In the genomic region with DNA sequence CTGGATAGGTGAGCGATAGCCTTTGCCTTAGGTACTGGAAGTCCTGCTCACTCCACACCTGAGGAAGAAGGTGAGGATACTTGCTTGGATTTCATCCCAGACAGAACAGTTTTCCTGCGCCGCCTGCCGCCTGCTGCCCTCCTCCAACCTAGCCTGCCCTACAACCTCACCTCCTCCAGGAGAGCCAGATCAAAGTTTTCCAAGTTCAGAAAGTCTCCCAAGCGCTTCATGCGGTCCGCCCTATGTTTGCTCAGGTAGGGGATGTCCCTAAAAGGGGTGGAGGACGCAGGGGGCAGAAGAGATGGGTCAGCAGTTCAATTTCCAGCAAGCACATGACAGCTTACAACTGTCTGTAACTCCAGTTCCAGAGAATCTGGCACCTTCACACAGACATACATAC, we compare ENCODE assay signal across 8 mouse cellular contexts. TPM values are rescaled to one million over a fixed set of nuclear protein-coding genes. Genes with fewer than 3 reads are reported as not detected.
DNase-seq lines count a peak whose midpoint lies in the region; ATAC-seq and TF ChIP-seq lines count a peak whose summit lies in the region.

No protein-coding gene starts in this region.

- DNase-seq in thymus, adult 2 months: no peak
- no peak for DNase-seq in thymus, adult 18-20 months
- DNase-seq in stomach, postnatal 0 days (ENCODE audit: low spot score): peak; percentile 44
- DNase-seq in cerebellum, adult 11-12 months: no peak
- DNase-seq in ovary, adult 18-20 months (ENCODE audit: low spot score): no peak

- peaks cover 24% of the 10 kb centered on the region for H3K4me1 ChIP-seq in thymus, adult 2 months (replicated peaks; ENCODE audit: control insufficient read depth, insufficient read depth, low read length)
- peaks cover 19% of the 10 kb centered on the region for H3K4me1 ChIP-seq in hindbrain, embryonic 15.5 days (replicated peaks)
- peaks cover 24% of the 10 kb centered on the region for H3K4me1 ChIP-seq in liver, embryonic 12.5 days
- H3K4me1 ChIP-seq in stomach, postnatal 0 days (replicated peaks; ENCODE audit: control insufficient read depth, insufficient read depth): peaks cover 13% of the 10 kb centered on the region; the same call in 1 of the 2 replicates

- no peak for ATAC-seq in hindbrain, embryonic 15.5 days (ENCODE audit: low FRiP score, low read depth)
- ATAC-seq in liver, embryonic 12.5 days: no peak
- no peak for ATAC-seq in stomach, postnatal 0 days (ENCODE audit: low FRiP score, low TSS enrichment)
- no peak for ATAC-seq in activated CD4-positive, CD25-positive, alpha-beta regulatory T cell, adult 4 months

- peaks cover 36% of the 10 kb centered on the region for H3K36me3 ChIP-seq in thymus, adult 2 months (ENCODE audit: control insufficient read depth, insufficient read depth, low read length)
- H3K36me3 ChIP-seq in hindbrain, embryonic 15.5 days: no peaks in the 10 kb centered on the region; the same call in 1 of the 2 replicates
- H3K36me3 ChIP-seq in liver, embryonic 12.5 days: peaks cover 33% of the 10 kb centered on the region
- peaks cover 17% of the 10 kb centered on the region for H3K36me3 ChIP-seq in stomach, postnatal 0 days (ENCODE audit: control insufficient read depth, insufficient read depth, low read length)

- TF ChIP-seq POLR2A in thymus, adult 2 months (IDR thresholded peaks at IDR 0.05; ENCODE audit: control insufficient read depth, extremely low read depth, insufficient read depth, low read length, poor library complexity): no peak

- no peak for TF ChIP-seq CTCF in thymus, adult 2 months (IDR thresholded peaks at IDR 0.05; ENCODE audit: borderline replicate concordance, control insufficient read depth, extremely low read depth, insufficient read depth, low read length, poor library complexity)
- TF ChIP-seq CTCF in stomach, postnatal 0 days (IDR thresholded peaks at IDR 0.05; ENCODE audit: low read depth): peak; percentile 51

- peak overlapping the region; percentile 72 for H3K9ac ChIP-seq in hindbrain, embryonic 15.5 days
- peak overlapping the region; percentile 74; the same call in 1 of the 2 replicates for H3K9ac ChIP-seq in liver, embryonic 12.5 days
- H3K9ac ChIP-seq in stomach, postnatal 0 days (ENCODE audit: low read length): peak overlapping the region; percentile 83

- H3K27me3 ChIP-seq in thymus, adult 2 months (ENCODE audit: control insufficient read depth, insufficient read depth, low read length): no peaks in the 10 kb centered on the region
- no peaks in the 10 kb centered on the region for H3K27me3 ChIP-seq in hindbrain, embryonic 15.5 days
- 0 out of 2 replicates have a peak, but pooled peaks cover 8% of the 10 kb centered on the region for H3K27me3 ChIP-seq in liver, embryonic 12.5 days (replicated peaks)
- no peaks in the 10 kb centered on the region for H3K27me3 ChIP-seq in stomach, postnatal 0 days (ENCODE audit: control insufficient read depth, insufficient read depth, low read length)

- WGBS in thymus, adult 2 months: 70% methylated on average over 8 of the region's 8 CpGs
- 33% methylated on average over 8 of the region's 8 CpGs for WGBS in hindbrain, embryonic 15.5 days
- 63% methylated on average over 8 of the region's 8 CpGs for WGBS in liver, embryonic 12.5 days (ENCODE audit: insufficient replicate concordance)
- 11% methylated on average over 8 of the region's 8 CpGs for WGBS in stomach, postnatal 0 days

- H3K4me3 ChIP-seq in thymus, adult 2 months (ENCODE audit: control insufficient read depth, insufficient read depth, low read length): peak overlapping the region; percentile 84
- H3K4me3 ChIP-seq in hindbrain, embryonic 15.5 days: peak overlapping the region; percentile 72
- peak overlapping the region; percentile 74 for H3K4me3 ChIP-seq in liver, embryonic 12.5 days
- H3K4me3 ChIP-seq in stomach, postnatal 0 days (ENCODE audit: low read depth, low read length): peak overlapping the region; percentile 71

- H3K27ac ChIP-seq in thymus, adult 2 months (ENCODE audit: control insufficient read depth, insufficient read depth, low read length): no peak overlapping the region; the same call in 1 of the 2 replicates
- no peak overlapping the region for H3K27ac ChIP-seq in hindbrain, embryonic 15.5 days (replicated peaks)
- H3K27ac ChIP-seq in liver, embryonic 12.5 days: no peak overlapping the region
- H3K27ac ChIP-seq in stomach, postnatal 0 days (replicated peaks): peak overlapping the region; percentile 91

- H3K4me2 ChIP-seq in hindbrain, embryonic 15.5 days: peak overlapping the region; percentile 95
- H3K4me2 ChIP-seq in liver, embryonic 12.5 days: peak overlapping the region; percentile 100
- H3K4me2 ChIP-seq in stomach, postnatal 0 days (replicated peaks; ENCODE audit: low read depth): peak overlapping the region; percentile 100

- H3K9me3 ChIP-seq in hindbrain, embryonic 15.5 days: no peaks in the 10 kb centered on the region
- H3K9me3 ChIP-seq in liver, embryonic 12.5 days (replicated peaks): no peaks in the 10 kb centered on the region
- no peaks in the 10 kb centered on the region for H3K9me3 ChIP-seq in stomach, postnatal 0 days (ENCODE audit: control insufficient read depth, low read length)

- no peak for TF ChIP-seq EP300 in stomach, postnatal 0 days (optimal IDR thresholded peaks at IDR 0.05)

RNA-seq across cellular contexts. Expression of a gene that starts 0.9 kb away (rescaled TPM):
- polyA plus RNA-seq in thymus, adult 2 months (2012; rRNA removed): 134 and 141 TPM in 2 replicates
- polyA plus RNA-seq in hindbrain, embryonic 15.5 days (2015; fragmentation: Nextera tagmentation; extraction: Ambion mirVana): 45.6 and 48.3 TPM in 2 replicates
- polyA plus RNA-seq in liver, embryonic 12.5 days (2016; fragmentation: Nextera tagmentation; extraction: Ambion mirVana): 12.2 and 13.4 TPM in 2 replicates
- polyA plus RNA-seq in stomach, postnatal 0 days (2015; fragmentation: Nextera tagmentation; extraction: Ambion mirVana): 51.5 and 52.9 TPM in 2 replicates
- polyA plus RNA-seq in activated CD4-positive, CD25-positive, alpha-beta regulatory T cell, adult 4 months (2017; shearing (Covaris generic)): 10 to 100 TPM; 23.2 to 25.9 TPM

RNA-seq across cellular contexts. Expression of a gene that starts 0.9 kb away (rescaled TPM):
- polyA plus RNA-seq in thymus, adult 2 months (2012; rRNA removed): 0.15 and 0.20 TPM in 2 replicates
- 3.7 and 4.5 TPM in 2 replicates for polyA plus RNA-seq in hindbrain, embryonic 15.5 days (2015; fragmentation: Nextera tagmentation; extraction: Ambion mirVana)
- polyA plus RNA-seq in liver, embryonic 12.5 days (2016; fragmentation: Nextera tagmentation; extraction: Ambion mirVana): 0.12 TPM in 1 of 2 replicates, not detected in the other
- 2.4 and 2.5 TPM in 2 replicates for polyA plus RNA-seq in stomach, postnatal 0 days (2015; fragmentation: Nextera tagmentation; extraction: Ambion mirVana)
- polyA plus RNA-seq in activated CD4-positive, CD25-positive, alpha-beta regulatory T cell, adult 4 months (2017; shearing (Covaris generic)): under 1 TPM in 1 of 2 experiments, not detected in 1; 0.89 TPM

RNA-seq across cellular contexts. Expression of a gene that starts 13.2 kb away (rescaled TPM):
- 232 and 249 TPM in 2 replicates for polyA plus RNA-seq in thymus, adult 2 months (2012; rRNA removed)
- 24.6 and 29.1 TPM in 2 replicates for polyA plus RNA-seq in hindbrain, embryonic 15.5 days (2015; fragmentation: Nextera tagmentation; extraction: Ambion mirVana)
- 10.6 TPM in 2 replicates for polyA plus RNA-seq in liver, embryonic 12.5 days (2016; fragmentation: Nextera tagmentation; extraction: Ambion mirVana)
- 23.0 and 25.9 TPM in 2 replicates for polyA plus RNA-seq in stomach, postnatal 0 days (2015; fragmentation: Nextera tagmentation; extraction: Ambion mirVana)
- 10 to 100 TPM; 67.8 to 99.6 TPM for polyA plus RNA-seq in activated CD4-positive, CD25-positive, alpha-beta regulatory T cell, adult 4 months (2017; shearing (Covaris generic))

RNA-seq across cellular contexts. Expression of a gene that starts 29.9 kb away (rescaled TPM):
- polyA plus RNA-seq in thymus, adult 2 months (2012; rRNA removed): 223 and 238 TPM in 2 replicates
- 53.4 and 55.4 TPM in 2 replicates for polyA plus RNA-seq in hindbrain, embryonic 15.5 days (2015; fragmentation: Nextera tagmentation; extraction: Ambion mirVana)
- 83.6 TPM in 2 replicates for polyA plus RNA-seq in liver, embryonic 12.5 days (2016; fragmentation: Nextera tagmentation; extraction: Ambion mirVana)
- 112 and 116 TPM in 2 replicates for polyA plus RNA-seq in stomach, postnatal 0 days (2015; fragmentation: Nextera tagmentation; extraction: Ambion mirVana)
- polyA plus RNA-seq in activated CD4-positive, CD25-positive, alpha-beta regulatory T cell, adult 4 months (2017; shearing (Covaris generic)): 100 to 1,000 TPM; 202 to 222 TPM

RNA-seq across cellular contexts. Expression of a gene that starts 39.1 kb away (rescaled TPM):
- polyA plus RNA-seq in thymus, adult 2 months (2012; rRNA removed): 31.4 and 31.6 TPM in 2 replicates
- polyA plus RNA-seq in hindbrain, embryonic 15.5 days (2015; fragmentation: Nextera tagmentation; extraction: Ambion mirVana): 18.3 and 19.5 TPM in 2 replicates
- polyA plus RNA-seq in liver, embryonic 12.5 days (2016; fragmentation: Nextera tagmentation; extraction: Ambion mirVana): 7.3 and 8.5 TPM in 2 replicates
- 8.6 and 9.8 TPM in 2 replicates for polyA plus RNA-seq in stomach, postnatal 0 days (2015; fragmentation: Nextera tagmentation; extraction: Ambion mirVana)
- 10 to 100 TPM; 22.2 to 30.7 TPM for polyA plus RNA-seq in activated CD4-positive, CD25-positive, alpha-beta regulatory T cell, adult 4 months (2017; shearing (Covaris generic))
